Mouse (Mus musculus): ENCODE measurements around the gene Acat1.

The Acat1 gene

GRCm38 (mm10) chr9:53609968-53610781 lies at the start of gene Acat1:
Gene Acat1 (minus strand): TSS chr9:53610382.
- peak; percentile 89 for DNase-seq (ENCODE audit: low spot score in 2 of 2)

GRCm38 (mm10) chr9:53634796-53635195 lies 24.6 kb upstream of the Acat1 start:
- no peak for DNase-seq (ENCODE audit: low spot score in 2 of 2)

GRCm38 (mm10) chr9:53615246-53615645 lies 5.1 kb upstream of the Acat1 start:
- DNase-seq (ENCODE audit: low spot score in 2 of 2): no peak

GRCm38 (mm10) chr9:53614286-53614685 lies 4.1 kb upstream of the Acat1 start:
- no peak for DNase-seq (ENCODE audit: low spot score in 2 of 2)

- no peak for DNase-seq (ENCODE audit: low spot score in 2 of 2)
Measured at GRCm38 (mm10) chr9:53609306-53609967, 745 bp downstream of the Acat1 start.

- no peak for DNase-seq (ENCODE audit: low spot score in 2 of 2)
Measured at GRCm38 (mm10) chr9:53607816-53608215, 2.4 kb downstream of the Acat1 start.

- no peak for DNase-seq (ENCODE audit: low spot score in 2 of 2)
Measured at GRCm38 (mm10) chr9:53607192-53607591, 3.0 kb downstream of the Acat1 start.

GRCm38 (mm10) chr9:53604954-53605353 lies 5.2 kb downstream of the Acat1 start:
- no peak for DNase-seq (ENCODE audit: low spot score in 2 of 2)

- no peak for DNase-seq (ENCODE audit: low spot score in 2 of 2)
Measured at GRCm38 (mm10) chr9:53603849-53604248, 6.3 kb downstream of the Acat1 start.

GRCm38 (mm10) chr9:53603384-53603783 lies 6.8 kb downstream of the Acat1 start:
- DNase-seq (ENCODE audit: low spot score in 2 of 2): no peak

GRCm38 (mm10) chr9:53601541-53601940 lies 8.6 kb downstream of the Acat1 start:
- no peak for DNase-seq (ENCODE audit: low spot score in 2 of 2)

GRCm38 (mm10) chr9:53598631-53599030 lies 11.6 kb downstream of the Acat1 start:
- no peak for DNase-seq (ENCODE audit: low spot score in 2 of 2)

- no peak for DNase-seq (ENCODE audit: low spot score in 2 of 2)
Measured at GRCm38 (mm10) chr9:53596971-53597600, 13.1 kb downstream of the Acat1 start.

- peak in 1 of 2 experiments; percentile 41 for DNase-seq (ENCODE audit: low spot score in 2 of 2)
Measured at GRCm38 (mm10) chr9:53594764-53595163, 15.4 kb downstream of the Acat1 start.

GRCm38 (mm10) chr9:53581870-53582269 lies 28.3 kb downstream of the Acat1 start:
- no peak for DNase-seq (ENCODE audit: low spot score in 2 of 2)

GRCm38 (mm10) chr9:53575721-53576120 lies 34.5 kb downstream of the Acat1 start:
- DNase-seq (ENCODE audit: low spot score in 2 of 2): no peak

GRCm38 (mm10) chr9:53572516-53573307 lies 37.5 kb downstream of the Acat1 start:
- no peak for DNase-seq (ENCODE audit: low spot score in 2 of 2)

- DNase-seq (ENCODE audit: low spot score in 2 of 2): no peak
Measured at GRCm38 (mm10) chr9:53570662-53571061, 39.5 kb downstream of the Acat1 start.

GRCm38 (mm10) chr9:53537336-53537965 lies 72.7 kb downstream of the Acat1 start:
- peak in 1 of 2 experiments; percentile 13 for DNase-seq (ENCODE audit: low spot score in 2 of 2)

- DNase-seq (ENCODE audit: low spot score in 2 of 2): peak; percentile 99
Measured at GRCm38 (mm10) chr9:53536558-53537320, 73.4 kb downstream of the Acat1 start, which contains the start of the genes Atm and Npat. Gene Atm (minus strand): TSS chr9:53536740. Gene Npat (plus strand): TSS chr9:53537047.

All from frontal cortex, postnatal 10 days (tissue).